Mouse (Mus musculus): ENCODE measurements around the gene Snai1.

GRCm38 (mm10) chr2:167503896-167504349 is 34.1 kb upstream of the Snai1 start:
- TF ChIP-seq POLR2A (IDR thresholded peaks at IDR 0.05; ENCODE audit: insufficient read depth, low read depth, low read length) (0 out of 2 replicates have a peak, but pooled peaks have one; percentile 8), EP300 (IDR thresholded peaks at IDR 0.05; ENCODE audit: insufficient read depth, low read depth, low read length) (no peak), CTCF (IDR thresholded peaks at IDR 0.05) (no peak)

Data from heart, adult 2 months (tissue).